Mouse (Mus musculus) CD4-positive, CD25-positive, alpha-beta regulatory T cell, adult 4 months (primary cell): ENCODE data around the gene Krtdap. TPM values are rescaled to one million over a fixed set of nuclear protein-coding genes. Genes with fewer than 3 reads are reported as not detected.
"Not testable (repeated sequence)": the region's sequence is repeated elsewhere in the genome, so short reads cannot be mapped to it uniquely, and the experiment has no call there.

Source experiments
- ATAC-seq: one replicate; pipeline ENCODE4 v1.8.0; 2017
- polyA plus RNA-seq, 2 experiments: library from polyadenylated mRNA; unstranded; fragments of 100-300 nt; shearing (Covaris generic); gene quantifications; one replicate each; pipeline ENCODE4 v1.2.1; 2017

The Krtdap gene
- polyA plus RNA-seq, 2 experiments from 2014 or later: not detected

GRCm38 (mm10) chr7:30790141-30790540 lies 2.4 kb downstream of the Krtdap start:
- no peak for ATAC-seq

GRCm38 (mm10) chr7:30791921-30792320 lies 4.2 kb downstream of the Krtdap start:
- no peak for ATAC-seq

GRCm38 (mm10) chr7:30794921-30795320 lies 7.2 kb downstream of the Krtdap start:
- ATAC-seq: no peak

GRCm38 (mm10) chr7:30796790-30797189 lies 9.1 kb downstream of the Krtdap start:
- no peak for ATAC-seq

GRCm38 (mm10) chr7:30800653-30801052 lies 13.0 kb downstream of the Krtdap start:
- no peak for ATAC-seq

- ATAC-seq: no peak
Measured at GRCm38 (mm10) chr7:30803256-30803655, 15.6 kb downstream of the Krtdap start.

GRCm38 (mm10) chr7:30804026-30804715 lies 16.5 kb downstream of the Krtdap start:
- ATAC-seq: no peak

GRCm38 (mm10) chr7:30805924-30806323 lies 18.2 kb downstream of the Krtdap start:
- ATAC-seq: no peak

- ATAC-seq: no peak
Measured at GRCm38 (mm10) chr7:30810319-30810718, 22.6 kb downstream of the Krtdap start.

- ATAC-seq: no peak
Measured at GRCm38 (mm10) chr7:30811757-30812290, 24.1 kb downstream of the Krtdap start.

GRCm38 (mm10) chr7:30812291-30812807 lies 24.7 kb downstream of the Krtdap start:
- no peak for ATAC-seq

- no peak for ATAC-seq
Measured at GRCm38 (mm10) chr7:30820131-30820530, 32.4 kb downstream of the Krtdap start.

GRCm38 (mm10) chr7:30820854-30821445 lies 33.3 kb downstream of the Krtdap start:
- no peak for ATAC-seq

- no peak for ATAC-seq
Measured at GRCm38 (mm10) chr7:30821532-30821931, 33.8 kb downstream of the Krtdap start.

GRCm38 (mm10) chr7:30823675-30824074 lies 36.0 kb downstream of the Krtdap start, which contains the start of gene Ffar2:
Ffar2 (minus strand) TSS chr7:30823775.
- no peak for ATAC-seq

- no peak for ATAC-seq
Measured at GRCm38 (mm10) chr7:30824306-30824705, 36.6 kb downstream of the Krtdap start.

GRCm38 (mm10) chr7:30826660-30827059 lies 39.0 kb downstream of the Krtdap start:
- no peak for ATAC-seq

GRCm38 (mm10) chr7:30828871-30829270 lies 41.2 kb downstream of the Krtdap start:
- ATAC-seq: not testable (repeated sequence)

GRCm38 (mm10) chr7:30829428-30829827 lies 41.7 kb downstream of the Krtdap start:
- no peak for ATAC-seq

GRCm38 (mm10) chr7:30832261-30832660 lies 44.6 kb downstream of the Krtdap start:
- ATAC-seq: no peak

- not testable (repeated sequence) for ATAC-seq
Measured at GRCm38 (mm10) chr7:30832684-30833083, 45.0 kb downstream of the Krtdap start.

- ATAC-seq: no peak
Measured at GRCm38 (mm10) chr7:30837277-30837676, 49.6 kb downstream of the Krtdap start.

GRCm38 (mm10) chr7:30840306-30840705 lies 52.6 kb downstream of the Krtdap start:
- ATAC-seq: no peak
